Mouse (Mus musculus) cortical plate, adult 2 months (tissue): ENCODE results near the gene Ppox.

ENCODE experiments used
- CTCF ChIP-seq: fragments of 200-500 bp; IDR thresholded peaks from 2 replicates; pipeline ENCODE4 v1.5.1; 2011; ENCODE audit warnings: mild to moderate bottlenecking, control low read depth, low read length; ENCODE audit not compliant: insufficient read depth; ENCODE audit errors: extremely low read depth
- POLR2A ChIP-seq: fragments of 200-500 bp; IDR thresholded peaks from 2 replicates; pipeline ENCODE4 v1.6.1; 2011; ENCODE audit warnings: mild to moderate bottlenecking, low read length, control low read depth; ENCODE audit not compliant: insufficient read depth; ENCODE audit errors: extremely low read depth

DNA sequence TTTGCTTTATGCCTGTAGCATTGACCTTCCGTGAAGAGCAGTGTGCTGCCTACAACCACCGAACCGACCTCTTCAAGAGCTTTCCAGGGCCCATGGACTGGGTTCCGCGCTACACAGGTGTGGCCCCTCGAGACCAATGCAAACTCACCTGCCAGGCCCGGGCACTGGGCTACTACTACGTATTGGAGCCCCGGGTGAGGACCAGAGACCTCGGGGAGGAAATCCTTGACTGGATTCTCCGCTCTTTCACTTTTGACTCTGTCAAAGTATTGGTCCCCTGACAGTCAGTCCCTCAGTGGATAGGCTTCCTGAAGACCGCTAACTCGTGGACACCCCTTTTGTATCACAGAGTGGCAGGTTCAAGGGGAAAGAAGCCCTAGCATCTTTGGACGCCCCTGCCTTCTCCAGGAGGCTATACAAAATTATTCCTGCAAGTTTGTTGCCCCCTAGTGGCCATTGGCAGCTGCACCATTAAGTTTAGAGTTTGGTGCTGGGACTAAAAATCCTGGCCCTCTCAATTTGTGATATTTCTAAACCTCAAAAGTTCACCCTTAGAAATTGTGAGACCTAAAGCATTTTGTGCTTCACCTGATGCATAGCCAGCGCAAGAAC lies 23.9 kb downstream of the Ppox start:
- TF ChIP-seq CTCF (peak; percentile 71; the same call in 1 of the 2 replicates), POLR2A (no peak)
